Mouse (Mus musculus): ENCODE results near the gene Gng12.

Gene Gng12

GRCm38 (mm10) chr6:67057991-67058696 lies 161.9 kb downstream of the Gng12 start:
- DNase-seq, result no peak

GRCm38 (mm10) chr6:67060057-67060456 lies 163.9 kb downstream of the Gng12 start:
- DNase-seq, result no peak

- no peak for DNase-seq
Observed at GRCm38 (mm10) chr6:67069219-67069762, 173.1 kb downstream of the Gng12 start.

GRCm38 (mm10) chr6:67069800-67070315 lies 173.7 kb downstream of the Gng12 start:
- no peak for DNase-seq
